Mouse (Mus musculus): ENCODE results near the gene Diras2.
A peak's percentile ranks its signal among the peaks of the same experiment; 100 is the strongest.

The Diras2 gene

DNA sequence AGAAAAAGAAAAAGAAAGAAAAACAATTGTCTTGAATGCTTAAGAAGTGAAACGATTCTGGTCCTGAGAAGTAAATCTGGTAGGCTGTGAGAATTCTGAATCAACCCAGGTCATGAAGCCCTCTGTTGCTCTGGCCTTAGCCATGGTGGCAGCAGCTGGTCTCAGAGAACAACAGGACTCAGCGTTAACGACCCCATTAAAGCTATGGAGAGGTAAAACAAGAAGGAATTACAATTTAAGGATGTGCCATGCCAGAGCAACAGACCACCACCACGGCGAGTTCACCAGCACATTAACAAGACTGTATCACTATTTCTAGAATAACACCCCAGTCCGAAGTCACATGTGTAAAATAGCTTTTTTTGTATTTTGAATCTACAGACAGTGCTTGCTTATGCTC is 65.9 kb downstream of the Diras2 start:
- no peak for DNase-seq (ENCODE audit: low read depth, low spot score)

DNA sequence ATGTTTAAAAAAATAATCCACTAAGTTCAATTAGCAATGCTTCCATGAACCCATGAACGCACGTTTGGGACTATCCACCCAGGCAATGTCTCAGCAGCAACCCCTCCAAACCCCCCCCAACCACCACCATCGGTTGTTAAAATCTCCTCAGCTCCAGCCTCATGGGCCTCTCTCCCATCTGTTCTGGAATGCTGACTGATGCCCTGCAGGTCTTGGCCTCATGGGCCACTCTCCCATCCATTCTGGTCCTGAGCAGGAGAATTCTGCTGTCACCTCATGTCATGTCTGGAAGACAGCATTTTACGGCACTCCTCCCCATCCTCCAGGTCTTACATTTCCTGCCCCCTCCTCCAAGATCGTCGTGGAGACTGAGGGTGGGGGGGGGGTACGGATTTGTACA is 71.1 kb downstream of the Diras2 start:
- no peak for DNase-seq (ENCODE audit: low read depth, low spot score)

DNA sequence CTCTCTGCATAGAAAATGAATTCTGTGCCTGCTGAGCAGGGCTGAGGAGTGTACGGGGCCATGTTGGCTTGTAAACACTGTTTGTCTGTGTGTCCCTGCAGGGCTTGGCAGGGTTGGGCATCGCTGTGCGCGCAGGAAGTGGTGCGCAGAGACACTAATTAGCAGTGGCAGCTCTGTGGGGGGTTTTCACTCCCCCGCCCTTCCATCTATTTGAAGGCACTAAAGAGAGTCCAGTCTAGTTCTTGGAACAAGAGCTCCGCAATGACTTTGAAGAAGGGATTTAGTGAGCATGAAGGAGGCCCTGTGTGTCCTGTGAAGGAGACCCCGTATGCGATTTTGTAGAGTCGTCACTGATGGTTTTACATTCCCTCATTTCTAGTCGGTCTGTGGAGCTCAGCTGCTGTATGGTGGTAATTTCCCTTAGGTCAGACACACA is 73.2 kb downstream of the Diras2 start:
- peak; percentile 26 for DNase-seq (ENCODE audit: low read depth, low spot score)

DNA sequence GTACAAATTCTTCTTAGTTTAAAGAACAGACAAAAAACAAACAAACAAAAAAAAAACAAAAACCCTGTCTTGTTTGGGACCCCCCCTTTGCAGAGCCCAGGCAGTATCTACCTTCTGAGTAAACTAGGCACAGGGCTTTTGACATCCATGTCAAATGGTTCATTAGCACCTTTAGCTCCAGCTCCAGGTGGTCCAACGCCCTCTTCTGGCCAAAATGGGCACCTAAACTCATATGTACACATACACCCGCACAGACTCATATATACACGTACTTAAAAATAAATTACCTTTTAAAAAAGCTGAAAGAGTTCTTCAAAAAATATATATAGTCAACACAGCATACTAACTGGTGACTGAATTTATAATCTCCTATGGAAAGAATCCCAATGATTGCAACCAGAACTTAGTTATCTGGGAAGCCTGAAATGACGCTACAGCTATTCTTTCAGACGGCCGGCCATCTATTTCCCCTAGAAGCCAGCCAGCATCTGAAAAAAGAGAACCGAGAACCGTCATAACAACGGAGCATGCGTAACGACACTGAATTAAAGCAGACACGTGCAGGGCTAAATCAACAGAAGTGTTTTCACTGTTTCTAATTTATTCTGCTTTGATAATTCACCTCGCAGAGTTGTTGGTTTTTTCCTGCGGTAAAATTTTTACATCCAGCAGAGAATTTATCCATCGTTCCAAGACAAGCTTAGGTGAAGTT is 73.7 kb downstream of the Diras2 start:
- peak; percentile 26 for DNase-seq (ENCODE audit: low read depth, low spot score)

DNA sequence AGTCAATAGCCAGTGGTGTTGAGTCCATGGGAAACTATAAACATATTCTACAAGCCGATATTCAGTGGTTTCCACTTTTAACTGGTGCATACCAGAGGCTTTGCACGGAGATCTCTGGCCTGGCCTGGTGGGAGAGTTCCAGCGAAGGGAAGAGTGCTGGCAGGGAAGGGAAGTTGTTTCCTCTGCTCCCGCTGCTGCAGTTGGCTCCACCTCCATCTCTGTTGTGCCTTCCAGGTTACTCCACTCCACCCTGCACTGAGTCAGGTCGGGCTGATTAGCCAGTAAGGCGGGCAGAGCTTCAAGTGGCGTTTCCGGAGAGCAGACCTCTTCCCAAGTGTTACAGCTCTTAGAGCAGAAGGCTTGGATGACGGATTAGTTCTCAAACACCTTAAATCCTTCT is 75.8 kb downstream of the Diras2 start:
- DNase-seq (ENCODE audit: low read depth, low spot score): no peak

DNA sequence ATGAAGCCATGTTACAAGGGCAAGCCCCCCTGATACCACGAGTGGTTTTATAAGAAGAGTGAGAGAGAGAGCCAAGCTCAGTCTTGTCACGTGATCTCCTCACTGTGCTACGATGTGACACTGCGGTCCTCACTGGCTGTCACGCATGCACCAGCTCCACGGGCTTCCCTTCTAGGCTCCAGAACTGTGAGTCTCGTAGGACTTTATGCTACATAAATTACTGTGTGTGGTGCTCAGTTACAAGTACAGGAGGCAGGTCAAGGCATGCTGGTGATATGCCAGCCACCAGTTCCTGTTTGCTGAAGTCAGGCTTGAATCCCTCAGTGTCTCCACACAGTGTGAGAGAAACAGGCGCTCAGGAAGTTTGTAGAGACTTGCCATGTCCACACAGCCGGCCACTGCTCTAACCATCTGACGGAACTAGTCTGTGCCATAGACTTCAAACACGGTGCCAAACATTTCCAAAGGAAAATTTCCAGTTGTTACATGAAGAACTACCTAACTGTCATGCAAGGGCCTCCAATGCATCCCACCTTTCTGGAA is 76.3 kb downstream of the Diras2 start:
- DNase-seq (ENCODE audit: low read depth, low spot score): no peak
